Mouse (Mus musculus) erythroblast, adult 5-6 weeks (primary cell): ENCODE data around the gene Myoz2. TPM values are rescaled to one million over a fixed set of nuclear protein-coding genes. Genes with fewer than 3 reads are reported as not detected.

ENCODE experiments used
- ATAC-seq: replicated peaks from 2 replicates; pipeline ENCODE4 v1.8.0; 2016; ENCODE audit warnings: moderate number of reproducible peaks, mild to moderate bottlenecking, moderate TSS enrichment, inconsistent platforms; ENCODE audit not compliant: poor library complexity, low FRiP score, severe bottlenecking
- total RNA-seq, 2 experiments: library from RNA; stranded (forward) in 1 of 2; stranded (reverse) in 1 of 2; fragments of 150-400 nt in 1 of 2; fragments of 200-764, 138-1000 nt in 1 of 2; gene quantifications; 2 replicates each; pipeline versions ENCODE4 v1.2.3 to v1.2.4; 2015 to 2017; ENCODE audit warnings: low replicate concordance in 2 of 2

Myoz2 gene
- total RNA-seq, 2 experiments from 2014 or later: not detected

DNA sequence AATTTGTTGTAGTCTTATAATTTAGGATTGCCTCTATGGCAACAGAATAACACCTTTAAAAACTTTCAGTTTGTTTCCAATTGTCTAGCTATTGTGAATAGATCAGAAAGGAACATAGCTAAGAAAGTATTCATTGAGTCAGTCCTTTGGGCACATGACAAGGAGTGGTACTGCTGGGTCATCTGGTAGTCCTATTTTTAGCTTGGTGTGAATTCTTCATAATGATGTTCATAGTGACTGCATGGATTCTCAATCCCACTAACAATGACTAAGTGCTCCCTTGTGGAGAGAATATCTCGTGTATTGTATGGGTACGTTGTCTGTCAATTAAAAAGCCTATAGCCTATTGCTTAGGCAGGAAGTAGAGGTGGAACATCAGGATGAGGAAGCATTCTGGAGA, 16.0 kb downstream of the Myoz2 start:
- no peak for ATAC-seq

DNA sequence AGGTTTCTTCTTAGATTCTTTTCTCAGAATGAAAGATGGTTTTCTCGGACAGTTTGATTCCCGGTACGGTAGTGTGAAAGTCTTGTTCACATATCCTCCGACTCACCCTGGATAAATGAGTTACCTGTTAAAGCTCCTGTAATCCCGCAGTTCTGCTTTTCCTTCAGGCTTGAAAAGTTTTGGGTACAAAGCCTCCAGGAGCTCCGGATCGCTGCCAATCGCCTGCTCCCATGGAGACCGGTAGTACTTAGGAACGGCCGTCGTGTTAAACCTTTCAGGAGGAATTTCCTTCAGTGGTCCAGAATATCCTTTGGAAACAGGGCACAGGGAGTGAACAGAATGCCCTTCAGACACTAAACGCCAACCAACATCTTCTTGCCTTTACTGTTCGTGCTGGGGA, 21.3 kb downstream of the Myoz2 start:
- no peak for ATAC-seq

DNA sequence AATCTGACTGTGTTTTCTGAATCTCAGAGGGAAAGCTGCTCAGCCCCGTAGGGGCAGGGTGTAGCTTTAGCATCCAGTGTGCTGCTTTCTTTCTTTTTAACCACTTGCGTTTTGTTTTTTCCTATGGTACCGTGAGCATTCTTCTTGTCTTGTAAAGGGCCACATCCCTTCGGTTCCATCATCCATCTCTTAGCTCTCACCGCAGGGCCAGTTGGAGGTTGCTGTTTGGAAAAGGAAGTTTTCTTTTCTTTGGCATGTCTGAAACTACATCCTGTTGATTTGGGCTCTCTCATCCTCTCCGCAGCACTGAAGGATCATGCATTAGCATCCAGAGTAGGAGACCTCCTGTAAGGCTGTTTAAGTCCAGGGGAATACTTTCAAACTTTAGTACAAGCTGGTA, 25.4 kb downstream of the Myoz2 start:
- ATAC-seq: no peak

DNA sequence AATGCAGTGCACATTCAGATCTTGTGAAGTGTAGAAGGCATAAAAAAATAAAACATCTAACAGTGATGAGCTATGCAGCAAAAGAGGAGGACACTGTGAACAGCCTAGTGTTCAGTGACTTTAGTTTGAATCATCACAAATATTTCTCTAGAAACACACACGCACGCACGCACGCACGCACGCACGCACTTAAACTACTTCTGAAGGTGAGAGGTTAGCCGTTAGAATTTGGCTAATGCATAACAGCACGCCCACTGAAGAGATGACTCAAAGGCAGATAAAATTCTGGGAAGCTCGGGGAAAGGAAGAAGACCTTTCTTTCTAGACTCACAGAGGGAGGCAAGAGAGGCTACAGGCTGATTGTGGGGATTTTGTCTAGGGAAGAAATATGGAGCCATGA, 27.4 kb downstream of the Myoz2 start:
- no peak for ATAC-seq

DNA sequence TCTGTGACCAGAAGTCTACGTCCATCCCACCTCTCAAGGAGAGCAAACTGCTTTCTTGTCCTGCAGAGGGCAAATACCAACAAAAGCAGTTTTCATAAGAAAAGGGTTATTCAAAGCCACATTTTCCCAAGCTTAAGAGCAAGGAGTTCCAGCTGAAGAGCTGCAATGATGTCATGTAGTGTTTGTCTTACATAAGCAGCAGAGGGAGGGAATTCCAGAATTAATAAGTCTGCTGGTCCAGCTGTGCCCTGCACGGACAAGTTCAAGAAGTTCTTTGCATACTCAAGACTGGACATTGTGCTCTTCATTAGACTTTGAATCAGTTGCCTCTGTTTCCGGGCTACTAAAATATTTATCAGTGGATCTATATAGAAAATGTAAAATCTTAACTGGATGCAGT, 33.8 kb downstream of the Myoz2 start:
- ATAC-seq: no peak

DNA sequence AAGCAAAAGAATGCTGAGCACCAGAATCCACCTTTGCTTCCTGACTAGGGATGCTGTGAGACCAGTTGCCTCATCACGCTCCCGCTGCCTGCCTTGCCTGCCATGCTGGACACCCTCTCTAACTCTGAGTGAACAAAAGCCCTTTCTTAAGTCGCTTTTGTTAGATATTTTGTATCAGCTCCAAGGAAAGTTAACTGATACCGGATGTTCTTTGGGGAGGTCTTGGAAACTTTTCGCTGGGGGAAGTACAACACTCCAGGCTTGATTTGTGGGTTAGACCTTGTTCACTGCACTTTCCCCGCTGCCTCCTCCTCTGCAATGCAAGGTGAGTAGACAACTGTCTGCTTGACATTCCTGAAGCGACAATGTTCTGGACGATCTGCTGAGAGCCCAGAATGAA, 36.3 kb downstream of the Myoz2 start:
- no peak for ATAC-seq

DNA sequence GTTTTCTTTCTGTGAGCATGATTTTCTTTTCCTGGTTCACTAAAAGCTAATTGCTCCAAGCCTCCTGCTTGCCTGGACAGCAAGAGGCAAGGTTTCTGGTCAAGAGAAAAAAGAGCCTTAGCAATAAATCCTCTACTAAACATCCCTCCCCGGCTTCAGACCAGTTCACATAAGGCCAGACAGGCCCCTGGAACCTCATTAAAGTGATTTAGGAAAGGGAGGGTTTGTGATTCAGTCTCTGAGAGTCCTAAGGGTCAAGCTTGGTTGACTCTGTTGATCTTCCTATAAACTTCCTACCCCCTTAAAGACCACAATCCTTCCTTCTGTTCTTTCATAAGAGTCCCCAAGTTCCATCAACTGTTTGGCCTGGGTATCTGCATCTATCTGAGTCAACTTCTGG, 37.8 kb downstream of the Myoz2 start:
- ATAC-seq: no peak

DNA sequence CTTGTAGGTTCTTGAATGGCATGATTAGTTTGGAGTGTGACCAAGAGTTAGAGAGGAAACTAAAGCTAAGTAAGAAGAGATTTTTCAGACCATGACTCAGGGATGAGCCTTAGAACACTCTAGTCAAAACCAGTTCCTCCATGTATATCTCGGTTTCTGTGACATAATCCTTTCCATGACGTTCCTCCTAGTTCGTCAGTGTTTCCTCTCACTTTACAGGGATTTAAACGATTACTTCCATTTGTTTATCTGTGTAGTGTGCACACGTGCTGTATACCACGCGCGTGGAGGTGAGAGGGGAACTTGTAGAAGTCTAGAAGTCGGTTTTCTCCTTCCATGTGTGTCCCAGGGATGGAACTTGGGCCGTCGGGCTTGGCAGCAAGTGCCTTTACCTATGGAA, 47.9 kb downstream of the Myoz2 start:
- ATAC-seq: no peak

DNA sequence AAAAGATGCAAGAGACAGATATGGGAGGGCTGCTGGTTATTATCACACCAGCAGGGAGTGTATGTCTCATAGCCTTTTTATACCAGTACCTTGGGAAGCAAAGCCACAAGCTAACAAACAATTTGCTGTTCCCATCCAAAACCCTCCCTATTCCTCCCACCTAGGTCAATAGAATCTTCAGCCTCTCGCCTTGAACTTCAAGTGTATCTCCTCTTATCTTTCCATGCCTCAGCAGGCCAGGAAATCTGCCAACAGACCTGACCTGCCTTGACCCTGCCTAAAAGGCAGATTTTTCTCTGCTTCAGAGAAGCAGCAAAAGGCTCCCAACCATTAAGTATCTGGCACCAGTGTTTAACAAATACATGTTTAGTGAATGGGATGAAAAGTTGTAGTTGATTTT, 48.4 kb downstream of the Myoz2 start:
- ATAC-seq: no peak

DNA sequence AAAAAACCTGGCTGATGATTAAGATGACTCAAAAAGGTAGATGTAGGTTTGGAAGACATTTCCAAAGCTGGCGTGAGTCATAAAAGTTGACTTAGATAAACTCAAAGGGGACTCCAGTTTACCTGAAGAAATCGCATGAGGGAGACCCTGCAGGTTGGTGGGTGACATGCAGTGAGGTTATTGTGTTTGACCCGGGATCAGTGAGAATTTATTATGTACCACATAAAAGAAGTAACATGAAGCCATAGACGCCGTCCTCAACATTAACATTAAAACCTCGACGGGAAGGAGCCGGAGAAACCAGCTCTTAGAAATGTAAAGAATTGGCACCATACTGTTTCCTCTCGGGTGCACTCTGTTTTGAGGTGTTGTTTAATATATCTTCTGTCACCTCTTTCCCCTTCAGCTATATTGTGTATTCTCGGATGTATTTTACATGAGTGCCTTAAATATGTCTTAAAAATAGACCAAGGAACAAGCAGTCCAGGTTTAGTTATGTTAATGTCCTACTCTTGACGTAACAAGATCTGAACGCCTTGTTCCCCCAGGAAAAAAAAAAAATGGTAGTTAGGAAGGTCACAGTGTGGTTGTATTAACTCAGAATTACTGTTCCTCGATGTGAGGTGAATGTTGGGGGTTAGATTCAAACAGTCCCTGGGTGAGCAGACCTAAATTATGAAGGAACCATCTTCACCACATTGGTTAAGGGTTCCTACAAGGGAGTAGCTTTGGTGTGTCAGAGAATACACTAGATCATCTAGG, 49.5 kb downstream of the Myoz2 start:
- ATAC-seq: no peak

DNA sequence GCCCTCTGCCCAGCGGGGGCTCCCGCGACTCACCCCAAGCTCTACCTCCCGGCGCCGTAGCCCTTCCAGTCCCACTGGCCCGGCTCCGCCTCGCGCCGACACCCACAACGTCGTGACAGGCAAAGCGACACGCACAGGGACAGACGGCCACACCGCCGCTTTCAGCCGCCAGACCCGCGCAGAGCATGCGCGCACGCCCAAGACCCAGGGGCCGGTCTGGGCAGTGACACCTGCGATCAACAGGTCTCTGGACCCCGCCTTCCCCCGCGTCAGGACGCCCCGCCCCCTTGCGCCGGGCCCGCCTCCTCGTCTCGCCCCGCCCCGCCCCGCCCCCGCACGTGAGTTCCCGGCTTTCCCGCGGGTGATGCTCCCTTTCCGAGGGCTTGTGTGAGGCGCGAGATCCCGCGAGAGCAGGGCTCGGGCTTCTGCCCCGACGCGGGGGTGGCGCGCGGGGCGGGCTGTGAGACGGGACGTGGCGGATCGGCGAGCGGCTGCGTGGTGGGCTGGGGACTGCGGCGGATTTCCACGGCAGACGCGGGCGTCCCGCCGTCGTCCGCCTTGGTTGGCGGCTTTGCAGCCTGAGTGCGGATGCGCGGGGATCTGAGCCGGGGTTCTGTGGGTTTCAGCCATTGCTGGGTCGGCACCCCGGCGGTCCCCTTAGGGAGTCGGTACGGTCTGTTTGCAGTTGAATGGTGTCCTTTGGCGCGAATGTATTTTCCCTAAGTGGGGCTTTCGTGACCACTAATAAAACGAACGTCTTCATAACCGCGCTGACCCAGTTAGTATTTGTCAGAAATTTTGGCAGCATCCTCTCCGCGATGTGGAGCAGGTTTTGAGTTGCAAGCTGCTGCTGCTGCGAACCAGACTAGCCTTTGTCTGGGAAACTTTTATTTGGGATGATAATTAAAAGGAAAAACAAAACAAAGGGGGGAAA, 50.3 kb downstream of the Myoz2 start, which contains the start of gene Usp53:
Usp53 (minus strand) TSS at position 262 of the 934 bp plus-strand sequence.
- ATAC-seq: peak; percentile 90

DNA sequence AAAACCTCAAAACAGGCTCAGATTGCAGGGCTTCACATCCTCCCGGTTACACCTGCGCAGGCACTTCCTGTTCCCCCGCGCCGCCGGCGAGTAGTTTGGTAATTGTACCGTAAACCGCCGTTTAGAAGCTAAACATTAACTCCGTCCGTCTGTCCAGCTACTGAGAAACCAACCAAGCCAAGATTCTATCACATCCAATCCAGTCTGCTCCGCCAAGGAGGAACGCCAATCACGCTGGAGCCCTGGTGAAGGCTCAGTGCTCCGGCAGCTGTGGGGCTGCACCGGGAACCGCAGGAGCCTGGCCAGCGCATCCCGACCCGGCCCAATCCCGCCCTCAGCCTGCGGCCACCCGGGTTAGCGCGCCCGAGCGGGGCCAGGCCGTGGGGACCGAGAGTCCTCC, 51.0 kb downstream of the Myoz2 start:
- no peak; the same call in 1 of the 2 replicates for ATAC-seq

DNA sequence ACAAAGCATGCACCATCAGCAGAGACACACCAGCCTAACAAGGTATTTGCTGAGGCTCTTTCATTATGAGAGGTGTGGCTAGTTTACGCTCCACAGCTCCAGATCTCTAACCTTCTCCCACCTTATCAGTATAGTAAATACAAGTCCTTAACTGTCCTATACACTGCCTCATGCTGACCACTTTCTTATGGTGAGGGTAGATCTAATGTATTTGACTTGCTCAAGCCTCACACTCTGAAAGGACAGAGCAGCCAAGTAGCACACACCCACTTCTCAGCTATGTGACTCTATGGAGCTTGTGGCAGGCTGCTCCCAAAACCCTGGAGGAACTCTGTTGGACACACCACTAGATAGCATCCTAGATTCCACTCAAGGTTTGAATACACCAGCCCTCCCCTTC, 58.9 kb downstream of the Myoz2 start:
- no peak for ATAC-seq

DNA sequence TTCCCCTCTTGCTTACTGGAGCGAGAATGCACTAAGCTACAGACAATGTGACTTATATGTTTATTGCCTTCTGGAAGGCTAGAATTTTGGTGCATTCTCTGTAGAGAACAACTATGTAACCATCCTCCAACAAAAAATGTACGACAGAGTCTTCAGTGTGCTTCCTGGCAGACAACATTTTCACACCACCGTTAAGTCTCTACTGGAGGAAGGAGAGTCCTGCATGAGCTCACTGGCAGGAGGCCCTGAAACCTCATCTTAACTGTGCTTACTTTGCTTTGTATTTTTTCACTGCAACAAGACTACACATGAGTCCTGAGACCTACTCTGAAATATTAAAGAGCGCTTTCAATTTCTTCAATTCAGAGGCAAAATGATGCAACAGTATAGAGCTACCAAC, 59.5 kb downstream of the Myoz2 start:
- ATAC-seq: no peak

DNA sequence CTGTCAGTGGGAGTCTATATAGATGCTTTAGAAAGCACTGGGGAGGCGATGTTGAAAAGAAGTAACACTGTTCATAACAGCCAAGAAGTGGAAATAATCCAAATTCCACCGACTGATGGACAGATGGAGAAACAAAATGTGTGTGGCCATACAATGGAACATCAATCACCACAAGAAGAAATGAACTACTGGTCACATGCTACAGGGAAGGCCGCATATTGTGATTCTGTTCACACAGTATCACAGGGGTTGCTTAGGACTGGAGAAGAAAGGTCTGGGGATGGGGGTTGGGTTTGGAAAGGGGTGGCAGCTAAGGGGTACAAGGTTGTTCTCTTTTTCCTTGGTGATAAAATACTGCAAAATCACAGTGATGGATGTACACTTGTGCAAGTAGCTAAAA, 60.0 kb downstream of the Myoz2 start:
- no peak for ATAC-seq

DNA sequence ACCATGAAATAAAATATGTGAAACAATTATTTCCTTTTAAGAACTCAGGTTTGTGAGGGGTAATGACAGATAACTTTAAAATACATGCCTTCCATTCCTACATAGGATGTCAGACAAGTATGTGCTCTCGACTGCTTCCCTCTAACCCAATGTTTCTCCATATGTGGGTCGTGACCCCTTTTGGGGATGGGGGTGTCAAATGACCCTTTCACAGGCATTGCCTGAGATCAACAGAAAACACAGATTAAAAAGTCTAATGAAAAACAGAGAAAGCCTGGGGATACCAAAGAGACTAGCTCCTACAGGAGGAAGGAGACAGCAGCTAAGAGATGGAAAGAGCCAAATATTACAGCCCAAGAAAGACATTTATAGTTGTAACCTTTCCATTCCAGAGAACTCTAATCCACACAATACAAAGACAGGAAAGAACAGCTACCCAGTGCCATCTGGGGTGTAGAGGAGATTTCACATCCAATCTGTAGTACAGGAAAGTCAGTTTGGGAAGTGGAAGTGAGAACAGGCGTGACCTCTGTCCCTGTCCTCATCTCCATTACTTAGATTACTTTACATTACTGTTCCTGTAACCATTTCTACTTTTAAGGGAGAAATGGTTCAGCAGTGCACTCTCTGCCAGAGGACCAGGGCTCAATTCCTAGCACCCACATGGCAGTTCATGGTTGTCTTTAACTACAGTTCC, 62.5 kb downstream of the Myoz2 start:
- ATAC-seq: no peak

DNA sequence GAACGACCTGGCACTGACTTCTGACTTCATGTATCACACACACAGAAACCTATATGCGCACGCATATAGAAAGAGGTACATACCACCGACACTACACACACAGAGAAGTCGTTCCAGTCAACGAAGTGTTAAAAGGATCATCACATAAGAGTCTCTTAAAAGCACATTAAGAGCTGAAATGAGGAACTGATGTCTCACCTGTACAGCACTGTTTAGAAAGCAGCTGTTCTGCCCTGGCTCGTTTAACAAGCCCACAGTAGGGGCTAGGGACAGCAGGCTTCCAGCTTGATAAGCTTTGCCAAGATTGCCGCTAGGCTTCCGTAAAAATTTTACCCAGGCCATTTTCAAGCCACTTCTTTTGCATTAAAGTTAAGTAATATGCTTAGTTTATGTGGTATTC, 66.4 kb downstream of the Myoz2 start:
- ATAC-seq: no peak

DNA sequence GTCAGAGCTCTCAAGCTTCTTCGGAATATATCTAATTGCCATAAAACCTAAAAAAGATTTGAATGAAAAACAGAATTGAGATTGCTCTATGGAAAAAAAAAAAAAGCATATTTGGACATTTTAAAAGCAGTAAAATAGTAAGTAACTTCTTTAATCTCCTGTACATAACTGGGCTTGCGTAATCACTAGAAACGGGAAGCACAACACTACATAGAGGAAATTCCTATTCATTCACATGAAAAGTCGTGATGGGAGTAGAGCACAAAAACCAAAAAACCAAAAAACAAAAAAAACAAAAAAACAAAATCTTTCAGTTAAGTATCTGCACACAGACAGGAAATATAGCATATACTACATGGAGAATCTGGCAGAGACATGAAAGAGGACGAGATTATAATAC, 70.5 kb downstream of the Myoz2 start:
- ATAC-seq: no peak
